Mouse (Mus musculus): ENCODE data around the gene Plcd3.

GRCm38 (mm10) chr11:103095801-103096200, 5.7 kb downstream of the Plcd3 start:
- TF ChIP-seq FLI1 (IDR thresholded peaks at IDR 0.05; ENCODE audit: low read length) (no peak), GATA1 (IDR thresholded peaks at IDR 0.05; ENCODE audit: borderline replicate concordance, low read length) (no peak)

Measured in megakaryocyte, embryonic 14.5 days (primary cell).